Mouse (Mus musculus) stomach, postnatal 0 days (tissue): Measurements from ENCODE around the gene Lix1l.

Experiments used
- CTCF ChIP-seq: IDR thresholded peaks from 2 replicates; pipeline ENCODE4 v1.5.1; 2016; ENCODE audit warnings: antibody characterized with exemption, low read depth, mild to moderate bottlenecking, moderate library complexity
- EP300 ChIP-seq: optimal IDR thresholded peaks from 2 replicates; pipeline ENCODE3; 2016; ENCODE audit warnings: antibody characterized with exemption

- TF ChIP-seq CTCF (peak; percentile 60), EP300 (no peak)
Measured at GRCm38 (mm10) chr3:96669727-96670468, 68.9 kb downstream of the Lix1l start, which contains the start of gene Ankrd35.
